Mouse (Mus musculus) midbrain, embryonic 16.5 days (tissue): Measurements from ENCODE around the gene Palm. TPM values are rescaled to one million over a fixed set of nuclear protein-coding genes. Genes with fewer than 3 reads are reported as not detected.
A peak's percentile ranks its signal among the peaks of the same experiment; 100 is the strongest.

Experiments used
- ATAC-seq: fragments of 200-750 bp; cut with Nextera tagmentation; 2 replicates; pipeline ENCODE4 v1.8.0; 2017; ENCODE audit warnings: moderate TSS enrichment
- H3K27ac ChIP-seq: fragments of 300-500 bp; sonication (generic); 2 replicates; pipeline ENCODE4 v1.5.1; 2014; ENCODE audit warnings: mild to moderate bottlenecking, low read length, mixed read lengths
- H3K27me3 ChIP-seq: fragments of 300-500 bp; sonication (generic); 2 replicates; pipeline ENCODE4 v1.6.1; 2014; ENCODE audit warnings: low read depth, low read length, mixed read lengths; ENCODE audit not compliant: control insufficient read depth, insufficient read depth
- H3K36me3 ChIP-seq: fragments of 300-500 bp; sonication (generic); 2 replicates; pipeline ENCODE4 v1.6.1; 2014; ENCODE audit warnings: mild to moderate bottlenecking, low read length, moderate library complexity, mixed read lengths; ENCODE audit not compliant: control insufficient read depth, insufficient read depth
- H3K4me1 ChIP-seq: fragments of 300-500 bp; sonication (generic); 2 replicates; pipeline ENCODE4 v1.6.1; 2014; ENCODE audit warnings: mild to moderate bottlenecking, low read length, mixed read lengths; ENCODE audit not compliant: control insufficient read depth, insufficient read depth
- H3K4me2 ChIP-seq: fragments of 300-500 bp; sonication (generic); 2 replicates; pipeline ENCODE4 v1.6.1; 2014; ENCODE audit warnings: mild to moderate bottlenecking, low read length, mixed read lengths
- H3K4me3 ChIP-seq: fragments of 300-500 bp; sonication (generic); 2 replicates; pipeline ENCODE4 v1.5.1; 2014; ENCODE audit warnings: low read depth, mild to moderate bottlenecking, low read length, moderate library complexity, mixed read lengths
- H3K9ac ChIP-seq: fragments of 300-500 bp; sonication (generic); 2 replicates; pipeline ENCODE4 v1.6.1; 2014; ENCODE audit warnings: low read depth, low read length, mixed read lengths
- H3K9me3 ChIP-seq: fragments of 300-500 bp; sonication (generic); replicated peaks from 2 replicates; pipeline ENCODE4 v1.6.1; 2014; ENCODE audit warnings: mild to moderate bottlenecking, low read length, mixed read lengths; ENCODE audit not compliant: control insufficient read depth, poor library complexity, severe bottlenecking
- WGBS: fragments of 180-500 bp; shearing (Covaris S2); extraction: QIAGEN DNeasy Blood & Tissue Kit; methylation state at CpG from one replicate; pipeline ENCODE4 v1.1.7; 2014; 5-methylcytosine and 5-hydroxymethylcytosine counted together
- polyA plus RNA-seq: library from polyadenylated mRNA; unstranded; fragments of >200 nt; fragmentation: Nextera tagmentation; extraction: Ambion mirVana; gene quantifications from 2 replicates; pipeline ENCODE4 v1.2.1, GENCODE M21; 2015

Gene Palm
- polyA plus RNA-seq, 1 experiment from 2014 or later: 333 TPM

GRCm38 (mm10) chr10:79789581-79789980 is 3.8 kb upstream of the Palm start:
- H3K27ac ChIP-seq: no peak overlapping the region
- H3K9ac ChIP-seq: no peak overlapping the region
- no peaks in the 10 kb centered on the region for H3K36me3 ChIP-seq
- 49% methylated on average over 2 of the region's 2 CpGs for WGBS
- no peak overlapping the region for H3K4me3 ChIP-seq
- no peak for ATAC-seq
- H3K4me1 ChIP-seq: no peaks in the 10 kb centered on the region; the same call in 1 of the 2 replicates
- H3K9me3 ChIP-seq: no peaks in the 10 kb centered on the region
- no peak overlapping the region for H3K4me2 ChIP-seq
- H3K27me3 ChIP-seq: no peaks in the 10 kb centered on the region; the same call in 1 of the 2 replicates

- H3K4me2 ChIP-seq: no peak within 1 kb of the TSS
- no peak within 1 kb of the TSS for H3K27ac ChIP-seq
- no peaks in the 10 kb centered on the region for H3K36me3 ChIP-seq
- 89% methylated on average over 4 of the region's 4 CpGs for WGBS
- peaks cover 8% of the 10 kb centered on the region for H3K4me1 ChIP-seq
- H3K27me3 ChIP-seq: no peaks in the 10 kb centered on the region; the same call in 1 of the 2 replicates
- no peak within 1 kb of the TSS for H3K4me3 ChIP-seq
- no peaks in the 10 kb centered on the region for H3K9me3 ChIP-seq
- no peak within 1 kb of the TSS for H3K9ac ChIP-seq
- ATAC-seq: no peak
Observed at GRCm38 (mm10) chr10:79790861-79791260, 2.5 kb upstream of the Palm start, which contains the start of gene Prss57. Gene Prss57, minus strand, starts transcription at chr10:79790961.

- H3K4me1 ChIP-seq: peaks cover 18% of the 10 kb centered on the region
Observed at GRCm38 (mm10) chr10:79792339-79793040, 882 bp upstream of the Palm start.

GRCm38 (mm10) chr10:79793738-79794490 is 542 bp downstream of the Palm start:
- Histone ChIP-seq H3K4me2 (peak overlapping the region; percentile 97), H3K4me3 (peak overlapping the region; percentile 80), H3K27me3 (no peaks in the 10 kb centered on the region; the same call in 1 of the 2 replicates), H3K4me1 (peaks cover 20% of the 10 kb centered on the region), H3K36me3 (no peaks in the 10 kb centered on the region), H3K9ac (peak overlapping the region; percentile 98), H3K9me3 (no peaks in the 10 kb centered on the region), H3K27ac (peak overlapping the region; percentile 91)
- peak; percentile 11; the same call in 1 of the 2 replicates for ATAC-seq
- WGBS: 1% methylated on average over 32 of the region's 38 CpGs

More at GRCm38 (mm10) chr10:79792339-79793040, 882 bp upstream of the Palm start:
- no peaks in the 10 kb centered on the region for H3K36me3 ChIP-seq
- no peak for ATAC-seq
- no peaks in the 10 kb centered on the region; the same call in 1 of the 2 replicates for H3K27me3 ChIP-seq
- H3K4me3 ChIP-seq: no peak overlapping the region
- H3K9ac ChIP-seq: no peak overlapping the region
- WGBS: 84% methylated on average over 5 of the region's 5 CpGs
- no peaks in the 10 kb centered on the region for H3K9me3 ChIP-seq
- H3K27ac ChIP-seq: no peak overlapping the region
- H3K4me2 ChIP-seq: no peak overlapping the region; the same call in 1 of the 2 replicates

- no peaks in the 10 kb centered on the region; the same call in 1 of the 2 replicates for H3K27me3 ChIP-seq
- no peaks in the 10 kb centered on the region for H3K36me3 ChIP-seq
- peak overlapping the region; percentile 97 for H3K4me2 ChIP-seq
- WGBS: 2% methylated on average over 10 of the region's 10 CpGs
- ATAC-seq: peak; percentile 15
- H3K27ac ChIP-seq: peak overlapping the region; percentile 91
- no peaks in the 10 kb centered on the region for H3K9me3 ChIP-seq
- peak overlapping the region; percentile 80 for H3K4me3 ChIP-seq
- H3K9ac ChIP-seq: peak overlapping the region; percentile 98
- peaks cover 20% of the 10 kb centered on the region for H3K4me1 ChIP-seq
Observed at GRCm38 (mm10) chr10:79794491-79794931, 1.1 kb downstream of the Palm start.

- ATAC-seq: no peak
- H3K9me3 ChIP-seq: no peaks in the 10 kb centered on the region
- H3K36me3 ChIP-seq: no peaks in the 10 kb centered on the region
- H3K4me2 ChIP-seq: no peak overlapping the region
- no peak overlapping the region for H3K27ac ChIP-seq
- H3K4me1 ChIP-seq: peaks cover 20% of the 10 kb centered on the region
- H3K27me3 ChIP-seq: no peaks in the 10 kb centered on the region
- H3K4me3 ChIP-seq: no peak overlapping the region
- 96% methylated on average over 3 of the region's 3 CpGs for WGBS
- no peak overlapping the region for H3K9ac ChIP-seq
Observed at GRCm38 (mm10) chr10:79795905-79796304, 2.5 kb downstream of the Palm start.

- peak overlapping the region; percentile 33; the same call in 1 of the 2 replicates for H3K9ac ChIP-seq
- no peaks in the 10 kb centered on the region for H3K36me3 ChIP-seq
- peaks cover 30% of the 10 kb centered on the region for H3K4me1 ChIP-seq
- no peak overlapping the region for H3K27ac ChIP-seq
- no peaks in the 10 kb centered on the region for H3K27me3 ChIP-seq
- no peak for ATAC-seq
- H3K4me2 ChIP-seq: peak overlapping the region; percentile 33
- WGBS: 45% methylated on average over 15 of the region's 15 CpGs
- H3K9me3 ChIP-seq: no peaks in the 10 kb centered on the region
- no peak overlapping the region for H3K4me3 ChIP-seq
Observed at GRCm38 (mm10) chr10:79797326-79797725, 4.0 kb downstream of the Palm start.

- Histone ChIP-seq H3K4me3 (no peak overlapping the region), H3K27me3 (no peaks in the 10 kb centered on the region), H3K27ac (no peak overlapping the region), H3K9ac (no peak overlapping the region), H3K36me3 (no peaks in the 10 kb centered on the region), H3K9me3 (no peaks in the 10 kb centered on the region), H3K4me2 (no peak overlapping the region), H3K4me1 (peaks cover 41% of the 10 kb centered on the region)
- 94% methylated on average over 12 of the region's 12 CpGs for WGBS
- ATAC-seq: no peak
Observed at GRCm38 (mm10) chr10:79798289-79798928, 5.0 kb downstream of the Palm start.
